Mouse (Mus musculus): Measurements from ENCODE around the gene Pcnx4. TPM values are rescaled to one million over a fixed set of nuclear protein-coding genes. Genes with fewer than 3 reads are reported as not detected.

The Pcnx4 gene
- total RNA-seq, 2 experiments from 2014 or later, result 2.2 to 2.7 TPM

- intact Hi-C loops (cut with DNase I), result no loop called here
- Histone ChIP-seq H3K4me3 (no peak overlapping the region), H3K27ac (no peak overlapping the region)
- TF ChIP-seq CTCF (IDR thresholded peaks at IDR 0.05), result no peak
- DNase-seq, result no peak
Observed at GRCm38 (mm10) chr12:72621441-72621840, 85.3 kb downstream of the Pcnx4 start.

DNA sequence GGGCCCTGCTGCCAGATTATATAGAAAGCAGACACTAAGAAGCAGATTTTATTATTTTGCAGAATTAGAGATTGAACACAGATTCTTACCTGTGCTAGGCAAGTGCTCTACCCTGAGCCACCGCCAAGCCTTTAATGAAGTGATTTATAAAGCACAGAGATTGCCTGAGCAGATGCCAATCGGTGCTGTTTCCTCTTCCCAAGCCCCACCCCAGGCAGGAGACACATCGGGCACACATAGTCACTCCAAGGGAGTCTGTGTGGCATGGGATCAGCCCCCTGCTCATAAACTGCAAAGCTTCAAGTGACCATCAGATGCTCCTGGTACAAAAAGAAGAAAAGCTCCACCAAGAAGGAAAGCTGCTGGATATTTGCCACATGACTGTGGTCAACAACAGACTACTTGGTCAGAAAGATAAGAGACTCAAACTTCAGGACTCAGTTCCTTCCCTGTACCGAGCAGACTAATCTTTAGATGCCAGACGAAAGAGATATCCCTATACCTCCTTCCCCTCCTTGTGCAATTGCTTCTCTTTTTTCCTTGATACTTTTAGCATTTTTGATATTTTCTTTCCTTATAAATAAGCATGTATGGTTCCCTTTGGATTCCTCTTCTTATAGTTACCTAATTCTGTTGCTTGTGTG is 86.8 kb downstream of the Pcnx4 start:
- DNase-seq, result no peak
- no peak for TF ChIP-seq CTCF (IDR thresholded peaks at IDR 0.05)
- intact Hi-C loops (cut with DNase I), result no loop called here
- no peak overlapping the region for H3K4me3 ChIP-seq
- H3K27ac ChIP-seq, result no peak overlapping the region

DNA sequence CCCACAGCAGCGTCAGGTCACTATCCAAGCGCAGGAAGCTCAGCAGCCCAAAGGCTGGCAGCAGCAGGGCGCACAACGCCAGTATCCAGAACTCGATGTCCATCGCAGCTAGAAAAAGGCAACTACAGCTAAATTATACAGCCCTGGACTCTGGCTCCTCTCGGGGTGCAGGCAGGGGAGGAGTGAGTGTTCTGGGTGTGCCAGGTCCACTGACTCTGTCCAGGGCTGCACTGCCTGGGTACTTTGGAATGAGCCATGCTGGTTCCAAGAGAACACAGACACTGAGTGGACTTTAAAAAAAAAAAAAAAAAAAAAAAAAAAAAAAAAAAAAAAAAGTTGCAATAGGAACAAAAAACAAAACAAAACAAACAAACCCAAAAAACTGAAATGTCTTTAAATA is 92.6 kb downstream of the Pcnx4 start:
- DNase-seq, result no peak
- no peak overlapping the region for H3K4me3 ChIP-seq
- TF ChIP-seq CTCF (IDR thresholded peaks at IDR 0.05), result no peak
- no peak overlapping the region for H3K27ac ChIP-seq
- intact Hi-C loops (cut with DNase I), result no loop called here

Other genes with a start within 250 kb of the Pcnx4 start
- gene Rtn1, start 127.3 kb upstream of the Pcnx4 start, total RNA-seq (2021), result 1 to 10 TPM; 1.3 to 2.3 TPM
- gene Lrrc9, start 94.5 kb upstream of the Pcnx4 start, total RNA-seq (2021), result under 1 TPM in 1 of 2 experiments, not detected in 1; 0.10 TPM
- gene Gm4756, start 113.3 kb downstream of the Pcnx4 start, total RNA-seq (2021), result not detected
- gene Dhrs7, start 128.5 kb downstream of the Pcnx4 start, total RNA-seq (2021), result 10 to 100 TPM; 11.7 to 22.5 TPM
- 100 to 1,000 TPM; 295 to 308 TPM for gene Ppm1a, start 221.1 kb downstream of the Pcnx4 start, total RNA-seq (2021)

Measured in gastrocnemius, adult 2 months (tissue).